Mouse (Mus musculus): Measurements from ENCODE around the gene Irx1.

Gene Irx1

DNA sequence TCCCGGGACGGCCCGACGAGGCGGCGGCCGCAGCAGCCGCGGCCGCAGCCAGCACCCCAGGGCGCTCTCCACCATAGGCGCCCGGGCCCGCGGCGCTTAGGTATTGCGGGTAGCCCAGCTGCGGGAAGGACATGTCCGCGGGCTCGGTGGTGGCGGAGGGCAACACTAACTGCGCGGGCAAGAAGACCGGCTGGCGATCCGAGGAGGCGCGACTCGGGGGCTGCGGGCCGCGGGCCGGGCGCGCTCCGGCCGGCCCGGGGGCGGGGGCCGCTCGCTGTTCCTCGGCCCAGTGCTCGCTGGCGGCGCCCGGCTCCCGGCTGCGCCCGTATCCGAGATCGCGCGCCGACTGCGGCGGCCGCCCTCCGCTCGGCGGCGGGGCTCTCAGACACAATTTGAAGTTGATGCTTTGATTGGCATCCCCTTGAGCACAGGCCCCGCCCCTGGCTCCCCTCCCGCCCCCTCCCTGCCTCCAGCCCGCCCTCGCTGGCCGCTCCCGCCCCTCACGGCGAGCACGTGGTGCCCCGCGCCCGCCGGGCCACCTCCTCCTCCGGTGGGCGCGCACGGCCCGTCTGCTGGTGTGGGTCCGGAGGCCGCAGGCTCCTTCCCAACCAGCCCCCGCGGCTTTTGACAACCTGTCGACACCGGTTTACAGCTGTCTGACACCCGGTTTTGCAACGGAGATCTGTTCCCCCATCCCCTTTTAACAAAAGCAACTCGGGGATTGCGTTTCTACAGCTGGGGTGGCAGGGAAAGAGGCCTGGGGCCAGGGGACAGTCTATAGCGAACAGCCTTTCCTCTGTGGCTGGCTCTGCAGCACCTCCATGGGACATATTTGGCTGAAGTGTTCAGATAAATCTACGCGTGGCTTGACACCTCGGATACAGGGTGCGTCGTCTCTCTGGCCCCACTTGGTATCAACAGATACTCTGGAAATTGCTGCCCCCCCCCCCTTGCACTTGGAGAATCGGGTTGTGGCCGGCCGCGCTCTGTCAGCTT, at the start of gene Irx1:
Gene Irx1, minus strand, starts transcription at position 368 of the 996 bp plus-strand sequence.
- DNase-seq (ENCODE audit: low spot score), result no peak

DNA sequence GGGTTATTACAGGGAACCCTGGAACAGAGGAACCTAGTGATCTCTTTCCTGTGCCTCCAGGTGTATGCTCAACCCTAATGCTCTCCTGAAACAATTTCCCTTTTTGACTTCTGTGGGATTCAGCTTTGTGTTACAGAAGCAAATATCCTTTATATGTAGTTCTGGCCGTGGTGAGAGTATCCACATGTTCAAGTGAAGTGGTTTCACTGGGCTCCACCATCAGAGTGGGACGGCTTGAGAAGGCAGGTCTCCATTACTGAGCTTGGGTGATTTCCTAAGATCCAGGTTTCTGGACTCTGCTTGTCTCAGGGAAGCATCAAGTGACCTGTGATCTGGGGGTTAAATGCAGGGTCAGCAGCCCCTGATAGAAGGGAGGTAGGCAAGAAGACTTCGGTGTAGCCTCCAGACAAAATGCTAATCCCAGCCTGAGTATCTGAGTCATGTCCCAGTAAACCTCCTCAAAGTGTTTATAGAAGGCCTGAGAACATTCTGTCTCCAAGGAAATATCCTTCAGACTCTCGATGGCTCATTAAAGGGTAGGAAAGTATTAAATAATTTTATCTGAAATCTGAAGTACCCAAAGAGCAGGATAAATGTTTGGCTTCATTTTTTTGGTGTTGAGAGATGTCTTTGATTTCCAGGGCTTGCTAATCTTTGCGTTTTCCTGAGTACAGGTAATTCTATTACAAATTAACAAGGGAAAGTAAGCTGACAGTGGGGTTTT, 16.6 kb upstream of the Irx1 start:
- no peak for DNase-seq (ENCODE audit: low spot score)

DNA sequence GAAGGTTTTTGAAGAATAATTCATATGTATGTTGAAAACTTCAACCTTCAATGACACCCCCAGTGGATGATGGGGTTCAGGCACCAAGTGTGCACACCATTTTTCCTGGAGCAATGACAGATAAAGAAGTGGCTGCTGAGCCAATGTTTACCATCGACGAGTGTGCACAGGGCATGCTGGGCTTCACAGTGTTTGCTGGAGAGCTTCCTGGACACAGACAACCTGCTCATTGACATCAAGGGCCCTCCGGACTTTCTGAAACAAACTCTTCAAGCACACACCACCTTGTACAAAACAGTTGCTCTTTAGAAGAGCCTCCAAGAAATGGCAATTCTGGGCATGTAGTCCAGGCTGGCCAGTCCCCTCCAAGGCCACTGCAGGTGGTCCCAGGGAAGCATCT, 12.2 kb upstream of the Irx1 start:
- no peak for DNase-seq (ENCODE audit: low spot score)

DNA sequence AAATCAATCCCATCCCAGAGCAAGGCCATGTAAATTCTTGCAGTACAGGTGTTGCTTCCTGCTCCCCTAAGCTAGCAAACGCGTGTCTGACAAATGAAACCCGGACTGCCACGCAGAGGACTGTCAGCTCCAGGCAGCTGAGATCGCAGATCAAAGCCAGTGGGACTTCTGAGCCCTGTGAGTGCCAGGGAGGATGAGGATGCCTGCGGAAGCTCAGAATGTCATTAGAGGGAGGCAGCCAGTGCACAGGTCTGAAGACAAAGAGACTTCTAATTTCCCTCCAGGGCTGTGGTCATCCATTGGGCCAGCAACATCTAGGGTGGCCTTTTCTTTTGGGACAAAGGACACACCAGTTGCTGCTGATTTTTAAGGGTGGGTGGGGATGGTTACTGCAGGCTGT, 4.8 kb upstream of the Irx1 start:
- DNase-seq (ENCODE audit: low spot score), result no peak

DNA sequence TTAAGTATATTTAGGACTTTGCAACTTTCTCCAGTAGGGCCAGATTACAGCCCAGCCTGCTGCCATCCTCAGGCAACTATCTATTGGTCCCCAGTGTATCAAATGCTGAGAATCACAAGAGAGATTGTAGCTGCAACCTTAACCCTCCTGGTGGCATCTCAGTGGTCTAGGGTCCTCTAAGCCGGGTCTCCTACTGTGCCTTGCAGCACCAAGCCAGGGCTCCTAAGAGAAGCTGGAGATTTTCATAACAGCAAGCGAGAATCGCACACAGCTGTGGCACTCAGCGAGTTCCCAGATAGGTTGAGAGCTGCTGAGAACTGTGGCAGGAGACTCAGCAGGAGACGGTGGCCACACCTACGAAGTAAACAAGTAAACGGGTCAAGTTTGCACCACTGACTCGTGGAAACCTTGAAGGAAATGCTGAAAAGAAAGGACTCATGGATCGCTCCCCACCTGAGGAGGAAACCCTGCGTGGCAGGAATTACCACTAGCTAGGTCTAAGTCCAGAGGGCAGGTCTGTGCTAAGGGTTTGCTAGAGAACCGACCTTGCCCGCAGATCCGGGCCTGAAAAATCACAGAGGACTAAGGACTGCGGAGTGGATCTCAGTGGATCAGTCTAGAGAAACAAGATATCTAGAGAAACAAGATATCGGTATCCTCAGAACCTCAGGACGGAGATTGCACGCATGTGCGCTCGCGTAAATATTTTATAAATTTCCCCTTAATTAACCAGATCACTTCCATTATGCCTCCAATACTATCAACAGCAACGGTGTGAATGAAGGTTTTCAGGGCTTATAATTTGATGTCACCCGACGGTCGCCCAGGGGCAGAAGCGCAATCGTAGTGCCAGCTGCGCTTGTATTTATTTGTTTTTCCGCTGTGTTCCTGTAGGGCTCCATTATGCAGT, 4.1 kb upstream of the Irx1 start:
- DNase-seq (ENCODE audit: low spot score), result no peak

DNA sequence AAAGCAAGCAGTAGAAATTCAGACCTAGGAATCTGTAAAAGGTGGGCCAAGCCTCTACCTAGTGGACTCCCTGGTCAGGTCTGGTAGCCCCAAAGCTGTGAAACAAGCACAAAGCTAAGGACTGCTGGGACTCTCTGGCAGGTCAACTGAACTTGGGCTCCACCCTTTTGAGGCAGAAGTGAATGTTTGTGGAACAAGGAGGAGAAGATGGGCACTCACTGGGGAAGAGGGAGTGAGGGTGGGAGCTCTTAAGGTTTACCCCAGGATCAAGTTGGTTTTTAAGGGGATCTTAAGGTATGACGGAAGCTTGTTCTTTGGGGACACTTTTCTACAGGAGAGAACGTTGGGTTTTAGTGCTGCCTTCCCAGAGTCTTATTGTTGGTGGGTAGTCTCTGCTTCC, 3.1 kb upstream of the Irx1 start:
- no peak for DNase-seq (ENCODE audit: low spot score)

DNA sequence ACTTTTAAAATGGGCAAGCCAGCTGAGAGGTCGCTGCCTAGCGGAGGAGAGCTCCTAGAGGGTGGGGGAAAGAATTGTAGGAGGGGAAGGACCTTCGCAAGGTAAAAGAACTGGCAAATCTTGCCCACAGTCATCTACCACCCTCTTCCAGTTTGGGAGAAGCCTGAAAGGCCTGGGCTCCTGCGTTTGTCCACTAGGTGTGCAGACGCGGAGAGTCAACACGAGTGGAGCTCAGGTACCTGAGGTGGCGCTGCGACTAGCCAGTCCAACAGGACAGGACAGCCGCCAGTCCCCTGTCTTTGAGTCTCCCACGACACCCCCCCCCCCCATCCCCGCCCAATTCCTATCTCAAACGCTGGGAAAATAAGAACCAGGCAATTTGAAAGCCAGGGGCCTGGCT, 843 bp upstream of the Irx1 start:
- DNase-seq (ENCODE audit: low spot score), result no peak

DNA sequence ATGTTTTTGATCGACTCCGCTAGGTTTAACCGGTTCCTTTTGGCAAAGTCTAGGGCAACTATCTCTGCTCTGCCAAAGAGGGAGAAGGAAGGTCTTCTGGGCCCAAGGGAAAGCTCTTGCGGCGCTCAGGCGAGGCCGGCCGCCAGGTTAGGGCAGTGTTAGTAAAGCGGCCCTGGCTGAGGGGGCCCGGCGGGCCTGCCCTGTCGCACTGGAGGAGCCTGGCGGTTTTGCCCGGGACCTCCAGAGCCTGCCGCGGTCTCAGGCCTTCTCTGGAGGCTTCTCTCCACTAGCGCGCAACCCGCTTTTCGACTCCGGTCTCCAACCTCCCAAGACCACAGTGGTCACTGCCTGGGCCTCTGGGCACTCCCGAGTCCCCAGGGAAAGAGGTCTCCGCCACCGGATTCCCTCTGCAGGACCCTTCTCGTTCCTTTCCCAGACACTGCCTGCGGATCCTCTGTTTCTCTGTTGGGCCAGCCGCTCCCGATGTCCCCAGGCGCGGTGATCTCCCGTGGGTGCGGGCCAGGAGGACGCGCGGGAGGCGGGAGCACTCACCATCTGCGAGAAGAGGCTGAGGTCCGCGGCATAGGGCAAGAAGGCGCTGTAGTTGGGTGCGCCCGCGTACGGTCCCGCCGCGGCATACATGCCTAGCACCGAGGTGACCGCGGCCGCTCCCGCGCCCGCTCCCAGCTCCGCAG, 715 bp downstream of the Irx1 start:
- no peak for DNase-seq (ENCODE audit: low spot score)

DNA sequence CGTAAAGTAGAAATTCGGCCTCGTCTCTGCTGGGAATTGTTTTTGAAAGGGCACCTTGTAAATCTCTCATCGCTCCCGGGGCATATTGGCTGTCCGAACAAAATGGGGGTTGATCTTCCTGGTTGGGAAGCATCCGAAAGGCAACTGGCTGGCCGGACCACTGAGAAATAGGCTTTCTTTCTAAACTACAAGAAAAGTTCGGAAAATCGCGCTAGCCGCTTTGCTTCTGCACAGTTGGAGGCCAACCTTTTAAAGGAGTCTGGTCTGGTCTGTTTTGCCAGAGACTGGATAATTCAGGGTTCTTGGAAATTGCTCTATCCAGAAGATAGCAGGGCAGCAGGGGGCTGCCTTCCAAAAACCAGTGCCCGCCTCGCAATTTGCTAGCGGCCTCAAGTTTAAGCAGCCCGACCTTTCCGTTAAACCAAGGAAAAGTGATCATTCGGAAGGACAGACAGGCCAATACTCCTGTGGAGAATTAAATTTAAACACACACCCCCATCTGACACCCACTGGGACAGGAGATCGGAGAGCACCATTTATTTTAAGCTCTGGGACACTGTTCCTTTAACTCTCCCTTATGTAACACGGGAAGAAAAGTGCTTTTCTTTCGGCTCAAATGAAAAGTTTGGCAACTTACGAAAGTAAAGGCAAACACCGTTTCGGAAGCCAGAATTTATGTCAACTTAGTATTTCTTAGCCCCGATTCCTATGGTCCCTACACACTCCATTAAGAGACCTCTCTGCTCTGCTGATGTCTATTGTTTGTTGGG, 1.4 kb downstream of the Irx1 start:
- DNase-seq (ENCODE audit: low spot score), result no peak

DNA sequence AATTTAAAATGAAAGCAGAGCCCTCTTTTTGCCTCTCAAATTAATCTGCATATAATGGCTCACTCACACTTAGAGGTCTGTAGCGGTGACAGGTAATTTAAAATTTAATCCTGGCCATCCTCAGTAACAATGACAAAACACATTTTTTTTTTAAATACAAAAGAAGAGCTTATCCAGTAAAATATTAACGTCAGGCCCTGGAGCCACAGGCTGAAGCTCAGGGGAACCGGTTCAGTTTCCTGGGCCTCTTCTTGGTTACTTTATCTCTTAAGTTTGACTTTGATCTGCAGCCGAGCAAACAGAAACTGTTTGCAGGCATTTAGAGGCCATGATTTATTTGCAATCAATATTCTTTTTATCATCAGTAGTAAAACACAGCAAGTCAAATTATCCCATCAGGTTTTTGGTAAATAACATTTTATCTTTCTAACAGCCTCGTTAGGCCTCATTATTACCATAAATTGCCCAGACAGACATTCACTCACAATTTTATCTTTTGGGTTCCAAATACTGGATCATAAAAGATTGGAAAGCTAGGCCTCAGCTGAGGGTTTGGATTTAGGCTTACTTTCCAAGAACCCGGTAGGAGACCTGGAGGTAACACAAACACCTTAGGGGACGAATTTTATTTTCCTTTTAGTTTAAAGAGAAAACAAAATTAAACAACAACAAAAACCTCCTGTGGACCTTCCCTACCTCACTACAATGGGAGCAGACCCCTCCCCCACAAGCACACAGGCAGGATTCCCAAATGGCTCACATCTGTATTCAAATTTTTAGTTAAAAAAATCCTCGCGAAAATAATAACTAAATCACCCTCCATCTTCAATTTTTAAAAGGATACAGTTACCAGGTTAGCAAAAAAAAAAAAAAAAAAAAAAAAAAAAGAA, 2.4 kb downstream of the Irx1 start:
- no peak for DNase-seq (ENCODE audit: low spot score)

DNA sequence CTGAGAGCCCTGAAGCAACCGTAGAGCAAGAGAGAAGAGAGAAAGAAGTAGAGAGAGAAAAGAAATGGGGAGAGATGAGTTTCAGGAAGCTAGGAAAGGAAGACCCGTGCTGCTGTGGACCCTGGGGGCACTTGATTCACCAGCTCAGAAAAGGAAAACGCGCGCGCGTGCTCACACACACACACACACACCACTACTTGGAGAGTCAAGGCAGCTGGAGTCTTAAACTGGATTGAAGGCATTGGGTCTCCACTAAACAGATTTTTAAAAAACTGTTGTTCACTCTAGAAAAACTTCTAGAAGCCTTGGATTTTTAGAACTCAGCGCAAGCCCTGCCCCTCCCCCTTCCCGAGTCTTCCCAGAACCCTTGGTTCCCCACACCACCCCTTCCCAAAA, 3.2 kb downstream of the Irx1 start:
- DNase-seq (ENCODE audit: low spot score), result no peak

DNA sequence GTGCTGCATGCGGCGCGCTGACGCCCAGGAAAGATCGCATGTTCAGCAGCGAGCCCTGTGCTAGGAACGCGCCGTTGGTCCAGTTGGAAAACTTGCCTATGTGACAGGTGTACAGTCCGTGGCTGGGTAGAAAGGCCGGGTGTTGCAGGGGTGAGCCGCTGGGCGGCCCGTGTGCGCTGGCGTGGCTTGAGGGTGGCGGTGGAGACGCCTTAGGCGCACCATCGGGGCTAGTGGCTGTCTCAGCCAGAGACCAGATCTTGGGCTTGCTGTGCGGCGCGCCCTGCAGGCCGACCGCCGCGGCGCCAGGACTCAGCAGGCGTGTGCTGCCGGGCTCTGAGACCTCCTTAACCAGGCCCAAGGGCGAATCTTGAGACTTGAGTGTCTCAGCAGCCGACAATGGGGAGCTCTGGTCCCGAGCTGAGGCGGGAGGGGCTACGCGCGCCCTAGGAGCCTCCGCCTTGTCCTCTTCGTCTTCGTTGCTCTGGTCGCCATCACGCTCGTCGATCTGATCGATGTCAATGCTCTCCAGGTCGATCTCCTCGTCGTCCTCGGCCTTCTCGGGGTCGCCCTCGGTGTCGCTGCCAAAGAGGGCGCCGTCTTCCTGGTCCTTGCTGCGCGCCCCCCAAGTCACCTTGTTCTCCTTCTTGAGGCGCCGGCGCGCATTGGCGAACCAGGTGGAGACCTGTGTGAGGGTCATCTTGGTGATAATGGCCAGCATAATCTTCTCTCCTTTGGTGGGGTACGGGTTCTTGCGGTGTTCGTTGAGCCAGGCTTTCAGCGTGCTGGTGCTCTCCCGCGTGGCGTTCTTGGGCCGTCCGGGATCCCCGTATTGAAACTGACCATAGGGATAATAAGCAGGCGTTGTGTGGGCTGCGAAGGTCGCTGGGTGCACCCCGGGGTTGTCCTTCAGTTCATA, 3.9 kb downstream of the Irx1 start:
- no peak for DNase-seq (ENCODE audit: low spot score)

DNA sequence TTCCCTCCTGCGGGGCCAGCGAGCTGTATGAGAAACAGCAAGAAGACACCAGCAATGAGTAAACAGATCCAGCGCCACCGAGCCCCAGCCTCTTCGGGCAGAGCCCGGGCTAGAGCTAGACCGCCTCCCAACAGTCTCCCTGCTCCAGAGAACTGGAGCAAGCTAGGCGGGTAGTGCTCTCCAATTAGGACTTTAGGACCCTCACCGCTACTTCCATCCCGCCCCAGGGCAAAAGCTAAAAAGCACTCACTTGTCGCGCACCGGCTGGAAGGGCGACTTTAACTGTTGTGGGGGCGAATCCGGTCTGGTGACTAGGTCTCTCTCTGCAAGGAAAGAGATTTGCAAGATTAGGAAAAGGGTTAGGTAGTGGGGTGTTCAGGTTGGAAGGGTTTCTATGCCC, 4.9 kb downstream of the Irx1 start:
- DNase-seq (ENCODE audit: low spot score), result no peak

DNA sequence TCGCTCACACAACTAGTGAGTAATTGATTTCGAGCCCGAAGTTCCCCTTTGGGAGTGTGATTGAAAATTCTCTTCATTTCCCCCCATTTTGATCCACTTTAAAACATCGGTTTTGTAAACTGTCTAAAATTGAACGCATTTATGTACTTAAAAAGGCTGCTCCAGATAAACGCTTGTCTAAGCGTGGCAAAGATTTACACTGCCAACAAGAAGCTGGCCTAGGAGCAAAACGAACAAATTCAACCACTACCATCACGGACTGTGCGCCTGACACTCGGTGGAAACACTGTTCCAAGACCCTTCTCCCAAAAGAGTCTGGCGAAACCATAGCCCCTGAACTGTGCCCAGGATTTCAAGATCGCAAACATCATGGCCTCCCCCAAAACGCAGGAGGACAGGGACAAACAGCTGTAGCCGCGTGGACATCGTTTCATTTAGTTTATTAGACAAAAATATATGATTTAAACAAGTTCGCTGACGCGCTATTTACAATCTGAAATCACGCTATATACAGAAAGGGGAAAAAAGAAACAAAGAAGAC, 5.6 kb downstream of the Irx1 start:
- DNase-seq (ENCODE audit: low spot score), result no peak

DNA sequence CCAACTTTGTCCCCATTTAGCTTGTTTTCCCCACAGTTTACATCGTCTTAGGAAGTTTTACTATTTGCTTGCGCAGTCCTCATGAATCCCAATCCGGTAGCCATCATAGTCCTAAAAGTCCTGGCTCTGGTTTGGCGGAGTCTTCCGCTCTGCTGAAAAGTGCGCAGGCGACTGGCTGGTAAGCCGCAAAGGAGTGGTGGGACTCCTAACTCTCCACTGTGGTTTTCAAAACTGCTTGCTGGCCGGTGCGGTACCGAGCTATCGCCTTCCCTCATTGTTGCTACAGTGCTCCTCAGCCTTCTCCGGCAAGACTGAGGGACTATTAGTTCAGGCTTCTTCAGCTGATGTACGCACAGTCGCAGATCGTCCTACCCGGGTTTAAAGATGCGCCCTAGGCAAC, 6.4 kb downstream of the Irx1 start:
- no peak for DNase-seq (ENCODE audit: low spot score)

DNA sequence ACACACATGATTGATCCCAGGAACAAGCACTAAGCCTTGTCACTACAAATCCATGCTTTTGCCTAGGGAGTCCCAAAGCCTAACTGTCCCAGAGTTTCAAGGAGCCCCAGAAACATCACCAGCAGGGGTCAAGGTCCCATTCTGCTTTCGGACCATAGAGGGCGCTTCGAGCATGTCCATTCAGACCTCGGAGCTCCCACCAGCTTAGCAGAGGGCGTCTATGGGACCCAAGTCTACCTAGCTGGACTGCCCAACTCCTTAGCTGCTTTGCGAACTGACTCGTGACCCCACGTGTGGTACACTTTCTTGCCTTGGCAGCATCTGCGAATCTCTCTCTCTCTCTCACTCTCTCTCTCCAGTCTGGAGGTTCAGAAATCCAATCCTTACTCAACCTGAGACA, 7.0 kb downstream of the Irx1 start:
- DNase-seq (ENCODE audit: low spot score), result no peak

DNA sequence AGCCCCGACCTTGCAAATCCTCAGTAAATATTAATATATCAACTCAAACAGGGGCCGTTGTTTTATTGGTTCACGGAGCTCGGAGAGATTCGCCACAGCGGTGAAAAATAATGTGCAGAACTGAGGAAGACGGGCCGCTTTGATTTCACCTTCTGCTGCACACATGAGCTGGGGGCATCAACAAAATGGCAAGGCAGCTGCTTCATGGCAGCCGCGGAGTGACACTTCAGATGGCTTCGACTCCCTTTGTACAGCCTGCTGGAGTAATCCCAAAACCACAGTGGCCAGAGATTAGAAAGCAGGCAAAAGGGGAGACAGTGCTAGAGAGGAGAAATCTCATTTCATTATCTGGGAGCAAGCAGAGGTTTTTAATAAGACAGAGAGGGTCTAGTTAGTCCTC, 11.6 kb downstream of the Irx1 start:
- DNase-seq (ENCODE audit: low spot score), result no peak

DNA sequence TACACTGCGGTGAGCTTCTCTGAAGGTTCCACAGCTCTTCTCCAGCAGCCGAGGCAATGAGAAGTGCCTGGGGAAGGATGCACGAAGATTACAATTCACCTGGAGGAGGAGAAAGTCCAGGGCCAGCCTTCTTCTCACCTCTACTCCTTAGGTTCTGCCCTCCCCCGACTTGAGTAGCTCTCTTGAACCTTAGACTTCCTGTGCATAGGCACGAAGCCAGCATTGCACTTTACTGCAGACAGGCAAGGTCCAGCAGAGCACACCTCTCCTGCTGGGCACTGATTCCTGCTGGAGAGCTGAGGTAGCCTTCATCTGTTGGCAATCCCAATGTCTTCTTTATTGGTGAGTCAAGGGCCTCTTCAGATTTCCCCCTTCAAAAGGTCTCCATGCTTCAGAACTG, 13.7 kb downstream of the Irx1 start:
- DNase-seq (ENCODE audit: low spot score), result no peak
